Comparison of ENCODE assay signal across 18 mouse cellular contexts in the genomic region with DNA sequence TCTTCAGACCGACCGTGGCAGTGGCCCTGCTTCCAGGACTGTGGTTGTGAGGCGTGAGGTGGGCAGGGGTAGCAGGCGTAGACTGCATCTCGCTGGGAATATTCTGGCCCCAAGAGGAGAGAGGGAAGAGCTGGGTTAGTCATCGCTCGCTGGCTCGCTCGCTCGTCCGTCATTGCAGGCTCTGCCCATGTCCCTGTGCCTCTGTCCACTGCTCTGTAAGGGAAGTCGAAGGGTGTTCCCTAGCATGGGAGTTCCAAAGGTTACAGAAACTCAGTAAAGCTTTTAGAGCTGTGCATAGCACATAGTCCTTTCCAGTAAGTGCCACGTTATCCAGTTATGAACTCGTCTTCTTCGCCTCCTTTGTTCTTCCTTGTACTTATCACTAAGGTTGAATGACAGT. TPM values are rescaled to one million over a fixed set of nuclear protein-coding genes. Genes with fewer than 3 reads are reported as not detected.
DNase-seq lines count a peak whose midpoint lies in the region; ATAC-seq and TF ChIP-seq lines count a peak whose summit lies in the region.
"Had no signal": no experiment of that assay in that cellular context is flagged by ENCODE, and none has a peak within 500 bp of the region (broad histone marks: within the 10 kb centered on the region; RNA-seq: fewer than 3 reads in every experiment).

No protein-coding gene starts in this region.

- no peaks in the 10 kb centered on the region for H3K27me3 ChIP-seq in liver, embryonic 12.5 days (replicated peaks)
- no peaks in the 10 kb centered on the region for H3K27me3 ChIP-seq in heart, embryonic 11.5 days (ENCODE audit: control insufficient read depth, insufficient read depth, low read length)
- no peaks in the 10 kb centered on the region for H3K27me3 ChIP-seq in heart, embryonic 15.5 days
- H3K27me3 ChIP-seq in intestine, postnatal 0 days (replicated peaks; ENCODE audit: control insufficient read depth, insufficient read depth, low read length): no peaks in the 10 kb centered on the region
- H3K27me3 ChIP-seq: limb, embryonic 13.5 days had no signal

- ATAC-seq in liver, embryonic 12.5 days: peak; percentile 30; the same call in 1 of the 2 replicates
- peak; percentile 68; the same call in 1 of the 2 replicates for ATAC-seq in heart, embryonic 11.5 days (replicated peaks; ENCODE audit: insufficient number of reproducible peaks, low FRiP score, low TSS enrichment)
- 0 out of 2 replicates have a peak, but pooled peaks have one; percentile 54 for ATAC-seq in heart, embryonic 15.5 days (replicated peaks; ENCODE audit: insufficient number of reproducible peaks, insufficient read depth, low FRiP score, low read depth)
- ATAC-seq in intestine, postnatal 0 days: peak; percentile 86
- ATAC-seq: CD4-positive, CD25-positive, alpha-beta regulatory T cell, adult 4 months; forebrain, embryonic 16.5 days had no signal

- no peak overlapping the region for H3K27ac ChIP-seq in liver, embryonic 12.5 days
- peak overlapping the region; percentile 58 for H3K27ac ChIP-seq in heart, embryonic 11.5 days (ENCODE audit: low read depth, low read length)
- H3K27ac ChIP-seq in heart, embryonic 15.5 days: peak overlapping the region; percentile 53
- 0 out of 2 replicates have a peak overlapping the region, but pooled peaks have one; percentile 36 for H3K27ac ChIP-seq in intestine, postnatal 0 days (ENCODE audit: low read depth, low read length)
- H3K27ac ChIP-seq: hindbrain, embryonic 14.5 days; limb, embryonic 13.5 days had no signal

- DNase-seq in liver: no peak
- DNase-seq in ovary, adult 18-20 months (ENCODE audit: low spot score): no peak
- DNase-seq in layer of hippocampus, adult 8-10 months (ENCODE audit: low spot score in 2 of 2): no peak
- DNase-seq: adrenal gland, adult 8-10 months; cerebellum, adult 11-12 months; gastrocnemius, postnatal 10 days; kidney, postnatal 10 days; lung, postnatal 14 days; thymus, adult 2 months had no signal

- H3K4me2 ChIP-seq in liver, embryonic 12.5 days: no peak overlapping the region
- H3K4me2 ChIP-seq in heart, embryonic 11.5 days: peak overlapping the region; percentile 42
- H3K4me2 ChIP-seq in heart, embryonic 15.5 days: peak overlapping the region; percentile 16
- H3K4me2 ChIP-seq in intestine, postnatal 0 days (replicated peaks; ENCODE audit: low read depth): peak overlapping the region; percentile 18; the same call in 1 of the 2 replicates
- H3K4me2 ChIP-seq: hindbrain, embryonic 14.5 days; limb, embryonic 13.5 days; midbrain, embryonic 11.5 days had no signal

- no peaks in the 10 kb centered on the region for H3K4me1 ChIP-seq in liver, embryonic 12.5 days
- peaks cover 11% of the 10 kb centered on the region; the same call in 1 of the 2 replicates for H3K4me1 ChIP-seq in heart, embryonic 11.5 days (ENCODE audit: control insufficient read depth, insufficient read depth, low read length)
- H3K4me1 ChIP-seq in heart, embryonic 15.5 days (replicated peaks): peaks cover 21% of the 10 kb centered on the region
- no peaks in the 10 kb centered on the region for H3K4me1 ChIP-seq in intestine, postnatal 0 days (replicated peaks; ENCODE audit: control insufficient read depth, insufficient read depth, low read length)
- H3K4me1 ChIP-seq: limb, embryonic 13.5 days had no signal

- TF ChIP-seq CTCF in intestine, postnatal 0 days (IDR thresholded peaks at IDR 0.05; ENCODE audit: low read depth): no peak

- no peak overlapping the region for H3K9ac ChIP-seq in liver, embryonic 12.5 days
- 0 out of 2 replicates have a peak overlapping the region, but pooled peaks have one; percentile 17 for H3K9ac ChIP-seq in heart, embryonic 11.5 days (ENCODE audit: low read depth, low read length)
- H3K9ac ChIP-seq in heart, embryonic 15.5 days: no peak overlapping the region
- H3K9ac ChIP-seq in intestine, postnatal 0 days (ENCODE audit: low read depth, low read length): no peak overlapping the region
- H3K9ac ChIP-seq: hindbrain, embryonic 14.5 days; limb, embryonic 13.5 days had no signal

- peaks cover 73% of the 10 kb centered on the region for H3K36me3 ChIP-seq in liver, embryonic 12.5 days
- H3K36me3 ChIP-seq in heart, embryonic 11.5 days (ENCODE audit: control insufficient read depth, insufficient read depth, low read length): peaks cover 8% of the 10 kb centered on the region; the same call in 1 of the 2 replicates
- H3K36me3 ChIP-seq in heart, embryonic 15.5 days: peaks cover 55% of the 10 kb centered on the region
- H3K36me3 ChIP-seq in intestine, postnatal 0 days (ENCODE audit: control insufficient read depth, insufficient read depth): peaks cover 20% of the 10 kb centered on the region

- H3K9me3 ChIP-seq in liver, embryonic 12.5 days (replicated peaks): no peaks in the 10 kb centered on the region
- no peaks in the 10 kb centered on the region for H3K9me3 ChIP-seq in heart, embryonic 11.5 days (replicated peaks; ENCODE audit: control insufficient read depth, low read length)
- no peaks in the 10 kb centered on the region for H3K9me3 ChIP-seq in heart, embryonic 15.5 days (replicated peaks)
- no peaks in the 10 kb centered on the region for H3K9me3 ChIP-seq in intestine, postnatal 0 days (ENCODE audit: control insufficient read depth)
- H3K9me3 ChIP-seq: limb, embryonic 13.5 days had no signal

- WGBS in liver, embryonic 12.5 days (ENCODE audit: insufficient replicate concordance): 81% methylated on average over 15 of the region's 15 CpGs
- 41% methylated on average over 15 of the region's 15 CpGs for WGBS in heart, embryonic 11.5 days (ENCODE audit: insufficient replicate concordance)
- 47% methylated on average over 15 of the region's 15 CpGs for WGBS in heart, embryonic 15.5 days
- 65% methylated on average over 15 of the region's 15 CpGs for WGBS in intestine, postnatal 0 days

- no peak overlapping the region for H3K4me3 ChIP-seq in liver, embryonic 12.5 days
- 0 out of 2 replicates have a peak overlapping the region, but pooled peaks have one; percentile 1 for H3K4me3 ChIP-seq in heart, embryonic 11.5 days (ENCODE audit: low read depth, low read length)
- H3K4me3 ChIP-seq in heart, embryonic 15.5 days: no peak overlapping the region
- no peak overlapping the region for H3K4me3 ChIP-seq in intestine, postnatal 0 days (ENCODE audit: low read depth, low read length)
- H3K4me3 ChIP-seq: limb, embryonic 13.5 days had no signal

RNA-seq across cellular contexts. Expression of gene Bbs10, which starts 26.8 kb away (rescaled TPM):
- polyA plus RNA-seq in liver, embryonic 12.5 days (2016; fragmentation: Nextera tagmentation; extraction: Ambion mirVana): 1.8 and 2.0 TPM in 2 replicates
- polyA plus RNA-seq in heart, embryonic 11.5 days (2014; fragmentation: Nextera tagmentation; extraction: Ambion mirVana): 4.1 and 6.3 TPM in 2 replicates
- polyA plus RNA-seq in heart, embryonic 15.5 days (2015; fragmentation: Nextera tagmentation; extraction: Ambion mirVana): 3.4 and 3.6 TPM in 2 replicates
- 1.3 TPM in 2 replicates for polyA plus RNA-seq in intestine, postnatal 0 days (2015; fragmentation: Nextera tagmentation; extraction: Ambion mirVana)
- total RNA-seq in layer of hippocampus, adult 8-10 months (2022): 1 to 10 TPM; 5.2 to 6.0 (median 5.7) TPM

Comparison
In these comparisons a context has a peak if more than half of its experiments do, and no peak if none do; other contexts are left out.
1. ATAC-seq: peak in every context shown above with its lines; median percentile 86 in intestine, postnatal 0 days; 68 in heart, embryonic 11.5 days; 54 in heart, embryonic 15.5 days; 30 in liver, embryonic 12.5 days.